Mouse (Mus musculus) heart, adult 2 months (tissue): Measurements from ENCODE around the gene St8sia4.

Experiments
- CTCF ChIP-seq: fragments of 200-600 bp; IDR thresholded peaks from 2 replicates; pipeline ENCODE4 v1.8.1; 2022; ENCODE audit warnings: antibody characterized with exemption, mild to moderate bottlenecking, moderate library complexity
- POLR2A ChIP-seq: fragments of 200-500 bp; IDR thresholded peaks from 2 replicates; pipeline ENCODE4 v1.6.1; 2011; ENCODE audit warnings: mild to moderate bottlenecking, low read depth, low read length, control low read depth; ENCODE audit not compliant: insufficient read depth

DNA sequence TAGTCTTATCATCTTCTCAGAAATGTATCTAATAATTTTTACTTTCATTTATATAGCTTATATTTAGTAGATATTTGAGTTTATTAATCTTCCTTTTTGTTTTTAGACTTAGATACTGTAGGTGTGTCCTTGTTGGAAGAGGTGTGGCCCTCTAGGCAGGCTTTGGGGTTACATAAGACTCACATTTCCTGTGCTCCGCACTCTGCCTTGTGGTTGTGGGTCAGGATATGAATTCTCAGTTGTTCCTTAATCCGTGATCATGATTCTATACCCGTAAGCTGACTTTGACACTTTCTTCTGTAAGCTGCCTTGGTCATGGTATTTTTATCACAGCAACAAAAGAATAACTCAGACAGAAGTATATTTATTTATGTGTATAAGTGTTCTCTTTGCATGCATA is 6.7 kb upstream of the St8sia4 start:
- TF ChIP-seq CTCF, result no peak
- TF ChIP-seq POLR2A, result no peak
